ENCODE assay signal across 8 mouse cellular contexts in the genomic region with DNA sequence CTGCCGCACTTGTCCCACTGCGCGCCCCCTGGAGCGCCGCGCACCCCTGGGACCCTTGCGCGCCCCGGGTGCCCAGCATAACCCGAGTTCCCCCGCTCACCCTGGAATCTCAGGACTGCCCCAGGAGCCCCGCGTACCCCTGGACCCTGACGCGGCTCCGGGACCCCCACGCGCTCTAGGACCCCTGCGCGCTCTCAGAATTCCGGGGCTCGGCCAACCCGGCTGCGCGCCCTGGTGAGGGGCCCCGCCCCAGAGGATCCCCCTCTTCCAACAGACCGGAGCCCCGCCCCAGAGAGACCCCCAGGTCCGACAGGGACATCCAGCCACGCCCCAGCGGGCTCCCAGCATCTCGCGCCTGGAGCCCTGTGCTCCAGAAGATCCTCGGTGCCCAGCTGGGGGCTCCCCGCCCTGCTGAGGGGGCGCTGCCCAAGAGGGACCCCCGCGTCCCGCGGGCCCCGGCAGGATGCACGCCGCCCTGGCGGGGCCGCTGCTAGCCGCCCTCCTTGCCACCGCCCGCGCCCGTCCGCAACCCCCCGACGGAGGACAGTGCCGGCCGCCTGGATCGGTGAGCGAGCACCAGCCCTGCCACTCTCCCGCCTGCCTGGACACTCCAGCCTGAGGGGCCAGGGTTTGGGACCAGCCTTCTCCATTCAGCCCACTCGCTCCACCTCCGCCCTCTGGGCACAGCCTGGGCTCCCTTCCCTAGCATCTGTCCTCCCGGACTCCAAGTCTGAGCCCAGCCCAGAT. TPM values are rescaled to one million over a fixed set of nuclear protein-coding genes. Genes with fewer than 3 reads are reported as not detected.
DNase-seq lines count a peak whose midpoint lies in the region; ATAC-seq and TF ChIP-seq lines count a peak whose summit lies in the region.

A gene (plus strand): TSS at position 370 of the 747 bp plus-strand sequence.

- no peaks in the 10 kb centered on the region for H3K4me1 ChIP-seq in lung, adult 2 months (ENCODE audit: control insufficient read depth, insufficient read depth, low read length)
- no peaks in the 10 kb centered on the region for H3K4me1 ChIP-seq in bone marrow macrophage, adult 2 months (ENCODE audit: control insufficient read depth, insufficient read depth, low read length)
- H3K4me1 ChIP-seq in heart, embryonic 13.5 days, result peaks cover 26% of the 10 kb centered on the region
- peaks cover 63% of the 10 kb centered on the region for H3K4me1 ChIP-seq in kidney, embryonic 16.5 days (ENCODE audit: insufficient read depth, low read length)
- H3K4me1 ChIP-seq in midbrain, embryonic 16.5 days (ENCODE audit: control insufficient read depth, insufficient read depth, low read length), result peaks cover 12% of the 10 kb centered on the region

- TF ChIP-seq POLR2A in lung, adult 2 months (IDR thresholded peaks at IDR 0.05; ENCODE audit: borderline replicate concordance, extremely low read depth, low read depth, low read length), result no peak
- no peak for TF ChIP-seq POLR2A in bone marrow macrophage, adult 2 months (IDR thresholded peaks at IDR 0.05; ENCODE audit: borderline replicate concordance, low read depth, low read length)

- 2% methylated on average over 58 of the region's 61 CpGs for WGBS in lung, adult 2 months
- WGBS in heart, embryonic 13.5 days, result under 1% methylated on average over 57 of the region's 61 CpGs
- WGBS in kidney, embryonic 16.5 days, result under 1% methylated on average over 54 of the region's 61 CpGs
- WGBS in midbrain, embryonic 16.5 days, result under 1% methylated on average over 58 of the region's 61 CpGs

- TF ChIP-seq CTCF in lung, adult 2 months (IDR thresholded peaks at IDR 0.05; ENCODE audit: insufficient read depth, low read length), result no peak
- no peak for TF ChIP-seq CTCF in bone marrow macrophage, adult 2 months (IDR thresholded peaks at IDR 0.05; ENCODE audit: low read depth, low read length)

- no peak for ATAC-seq in heart, embryonic 13.5 days (ENCODE audit: extremely low read depth, insufficient number of reproducible peaks, low FRiP score, low TSS enrichment)
- ATAC-seq in kidney, embryonic 16.5 days (ENCODE audit: low FRiP score, low TSS enrichment), result peak; percentile 12
- peak; percentile 57 for ATAC-seq in midbrain, embryonic 16.5 days

- peak within 1 kb of the TSS; percentile 55 for H3K4me3 ChIP-seq in lung, adult 2 months (replicated peaks; ENCODE audit: extremely low read depth, low read depth, low read length)
- peak within 1 kb of the TSS; percentile 5; the same call in 1 of the 2 replicates for H3K4me3 ChIP-seq in bone marrow macrophage, adult 2 months (ENCODE audit: insufficient read depth, low read length)
- H3K4me3 ChIP-seq in heart, embryonic 13.5 days, result peak within 1 kb of the TSS; percentile 77
- H3K4me3 ChIP-seq in kidney, embryonic 16.5 days (ENCODE audit: low read length), result peak within 1 kb of the TSS; percentile 81
- H3K4me3 ChIP-seq in midbrain, embryonic 16.5 days (ENCODE audit: low read depth, low read length), result peak within 1 kb of the TSS; percentile 71

- peaks cover 89% of the 10 kb centered on the region for H3K27me3 ChIP-seq in heart, embryonic 13.5 days (replicated peaks)
- peaks cover 21% of the 10 kb centered on the region; the same call in 1 of the 2 replicates for H3K27me3 ChIP-seq in kidney, embryonic 16.5 days (ENCODE audit: insufficient read depth, low read length)
- peaks cover 22% of the 10 kb centered on the region for H3K27me3 ChIP-seq in midbrain, embryonic 16.5 days (ENCODE audit: control insufficient read depth, insufficient read depth, low read depth, low read length)

- H3K36me3 ChIP-seq in heart, embryonic 13.5 days, result no peaks in the 10 kb centered on the region
- no peaks in the 10 kb centered on the region for H3K36me3 ChIP-seq in kidney, embryonic 16.5 days (ENCODE audit: insufficient read depth, low read length)
- no peaks in the 10 kb centered on the region for H3K36me3 ChIP-seq in midbrain, embryonic 16.5 days (ENCODE audit: control insufficient read depth, insufficient read depth, low read length)

- H3K9ac ChIP-seq in heart, embryonic 13.5 days, result peak within 1 kb of the TSS; percentile 88
- peak within 1 kb of the TSS; percentile 87 for H3K9ac ChIP-seq in kidney, embryonic 16.5 days (replicated peaks; ENCODE audit: low read length)
- peak within 1 kb of the TSS; percentile 71 for H3K9ac ChIP-seq in midbrain, embryonic 16.5 days (ENCODE audit: low read depth, low read length)

- no peak within 1 kb of the TSS for H3K27ac ChIP-seq in bone marrow macrophage, adult 2 months (ENCODE audit: insufficient read depth, low read depth, low read length)
- peak within 1 kb of the TSS; percentile 86 for H3K27ac ChIP-seq in heart, embryonic 13.5 days (replicated peaks)
- peak within 1 kb of the TSS; percentile 94 for H3K27ac ChIP-seq in kidney, embryonic 16.5 days (ENCODE audit: low read length)
- peak within 1 kb of the TSS; percentile 17; the same call in 1 of the 2 replicates for H3K27ac ChIP-seq in midbrain, embryonic 16.5 days (ENCODE audit: low read length)

- no peaks in the 10 kb centered on the region for H3K9me3 ChIP-seq in heart, embryonic 13.5 days
- H3K9me3 ChIP-seq in kidney, embryonic 16.5 days (ENCODE audit: low read length), result no peaks in the 10 kb centered on the region
- no peaks in the 10 kb centered on the region for H3K9me3 ChIP-seq in midbrain, embryonic 16.5 days (replicated peaks; ENCODE audit: control insufficient read depth, low read length, poor library complexity, severe bottlenecking)

- H3K4me2 ChIP-seq in heart, embryonic 13.5 days, result peak within 1 kb of the TSS; percentile 98
- peak within 1 kb of the TSS; percentile 94 for H3K4me2 ChIP-seq in kidney, embryonic 16.5 days (replicated peaks; ENCODE audit: low read depth, low read length)
- peak within 1 kb of the TSS; percentile 99 for H3K4me2 ChIP-seq in midbrain, embryonic 16.5 days (ENCODE audit: low read length)

- peak; percentile 8 for DNase-seq in lung, adult 2 months
- no peak for DNase-seq in lung, postnatal 25 days (ENCODE audit: low spot score)
- DNase-seq in layer of hippocampus, adult 11-12 months (ENCODE audit: low spot score), result no peak
- DNase-seq in right cerebral cortex, postnatal 14 days, result no peak

RNA-seq across cellular contexts. Expression of the gene that starts here (rescaled TPM):
- 6.7 and 7.8 TPM in 2 replicates for polyA plus RNA-seq in lung, adult 2 months (2012; rRNA removed)
- polyA plus RNA-seq in bone marrow macrophage, adult 2 months (2012; ENCODE audit: insufficient read depth, insufficient read length, missing spikeins), result 0.08 TPM in 1 of 2 replicates, not detected in the other
- polyA plus RNA-seq in heart, embryonic 13.5 days (2015; fragmentation: Nextera tagmentation; extraction: Ambion mirVana), result 1.2 and 1.7 TPM in 2 replicates
- 5.7 and 6.1 TPM in 2 replicates for polyA plus RNA-seq in kidney, embryonic 16.5 days (2015; fragmentation: Nextera tagmentation; extraction: Ambion mirVana)
- 0.32 and 0.58 TPM in 2 replicates for polyA plus RNA-seq in midbrain, embryonic 16.5 days (2015; fragmentation: Nextera tagmentation; extraction: Ambion mirVana)

Comparison
In these comparisons a context has a peak if more than half of its experiments do, and no peak if none do; other contexts are left out.
1. Peak in ATAC-seq, H3K4me3 ChIP-seq, H3K27ac ChIP-seq, H3K9ac ChIP-seq and H3K4me2 ChIP-seq in midbrain, embryonic 16.5 days; RNA of the gene not detected or under 1 TPM.
2. H3K4me3 ChIP-seq: peak in every context shown above with its lines; median percentile 81 in kidney, embryonic 16.5 days; 77 in heart, embryonic 13.5 days; 71 in midbrain, embryonic 16.5 days; 55 in lung, adult 2 months; 5 in bone marrow macrophage, adult 2 months.